Mouse (Mus musculus): ENCODE results near the gene Calhm6. TPM values are rescaled to one million over a fixed set of nuclear protein-coding genes. Genes with fewer than 3 reads are reported as not detected.

The Calhm6 gene
- 15.4 TPM for polyA plus RNA-seq (2017; shearing (Covaris generic))

DNA sequence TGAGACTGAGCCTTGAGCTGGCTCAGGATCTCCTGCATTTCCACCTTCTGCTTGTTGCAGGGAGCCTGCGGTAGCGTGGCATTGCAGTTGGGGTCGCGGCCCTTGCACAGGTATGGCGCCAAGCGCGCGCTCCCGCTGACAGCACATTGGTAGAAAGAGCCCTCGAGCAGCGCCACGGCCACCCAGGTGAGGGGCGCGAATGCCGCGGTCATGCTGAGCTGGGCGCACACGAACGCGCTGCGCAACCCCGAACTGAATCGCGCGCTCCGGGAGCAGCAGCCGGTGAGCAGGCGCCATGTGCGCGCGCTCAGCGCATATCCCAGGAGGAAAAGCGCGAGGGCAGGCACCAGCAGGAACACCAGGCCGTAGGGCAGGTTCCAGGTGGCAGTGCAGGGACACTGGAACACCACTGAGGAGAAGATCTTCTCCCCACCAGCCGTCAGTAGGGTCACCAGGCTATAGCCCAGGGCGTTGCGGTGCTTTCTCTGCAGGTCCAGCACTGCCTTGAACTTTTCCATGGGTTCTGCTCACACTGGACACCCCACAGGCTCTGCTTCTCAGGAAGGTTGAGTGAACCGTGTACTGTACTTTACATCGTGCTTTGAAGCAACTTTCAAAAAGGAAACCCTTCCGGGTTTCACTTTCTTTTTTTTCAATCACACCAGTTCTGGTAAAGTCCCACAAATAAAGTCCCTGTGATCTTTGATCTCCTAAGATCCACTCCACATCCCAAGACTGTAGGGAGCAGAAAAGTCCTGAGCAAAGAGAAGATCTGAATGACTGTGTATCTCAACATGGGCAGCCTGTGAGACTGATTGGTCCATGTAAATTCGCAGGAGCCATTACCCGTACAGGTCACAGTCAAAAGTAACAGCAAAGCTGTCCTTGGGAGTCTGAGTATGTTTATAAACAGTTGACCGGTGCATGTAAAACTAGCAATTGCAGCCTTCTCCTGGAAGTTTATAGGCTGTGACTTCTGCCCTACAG, at the start of gene Calhm6:
Gene Calhm6 (minus strand): TSS at position 593 of the 987 bp plus-strand sequence.

GRCm38 (mm10) chr10:34096418-34096883, 31.3 kb downstream of the Calhm6 start, which contains the start of gene Calhm5:
Gene Calhm5 (minus strand): TSS chr10:34096519.

Other genes with a start within 250 kb of the Calhm6 start
- not detected for gene Rsph4a, start 222.9 kb downstream of the Calhm6 start, polyA plus RNA-seq (2017; shearing (Covaris generic))
- gene Zup1, start 176.7 kb downstream of the Calhm6 start, polyA plus RNA-seq (2017; shearing (Covaris generic)): 45.8 TPM
- 110 TPM for gene Rwdd1, start 108.4 kb downstream of the Calhm6 start, polyA plus RNA-seq (2017; shearing (Covaris generic))
- gene Trappc3l, start 90.4 kb downstream of the Calhm6 start, polyA plus RNA-seq (2017; shearing (Covaris generic)): not detected
- not detected for gene Calhm4, start 83.7 kb downstream of the Calhm6 start, polyA plus RNA-seq (2017; shearing (Covaris generic))
- not detected for gene Calhm5, start 31.5 kb downstream of the Calhm6 start, polyA plus RNA-seq (2017; shearing (Covaris generic))
- gene Dse, start 79.7 kb upstream of the Calhm6 start, polyA plus RNA-seq (2017; shearing (Covaris generic)): 12.4 TPM
- 112 TPM for gene Tspyl1, start 154.2 kb upstream of the Calhm6 start, polyA plus RNA-seq (2017; shearing (Covaris generic))
- 10.0 TPM for gene Tspyl4, start 169.5 kb upstream of the Calhm6 start, polyA plus RNA-seq (2017; shearing (Covaris generic))